Mouse (Mus musculus) fibroblast of lung, adult 2 months (primary cell): ENCODE results near the gene Cdhr2.

Source experiments
- DNase-seq: peaks from one replicate; pipeline ENCODE4 v3.0.0-alpha.2; 2011; ENCODE audit warnings: low read depth

Gene Cdhr2

GRCm38 (mm10) chr13:54693558-54694347 lies 7.5 kb upstream of the Cdhr2 start, which contains the start of gene Rnf44:
Gene Rnf44 (minus strand): TSS chr13:54693907.
- peak; percentile 95 for DNase-seq

- DNase-seq = no peak
Measured at GRCm38 (mm10) chr13:54694348-54695060, 6.8 kb upstream of the Cdhr2 start.

DNA sequence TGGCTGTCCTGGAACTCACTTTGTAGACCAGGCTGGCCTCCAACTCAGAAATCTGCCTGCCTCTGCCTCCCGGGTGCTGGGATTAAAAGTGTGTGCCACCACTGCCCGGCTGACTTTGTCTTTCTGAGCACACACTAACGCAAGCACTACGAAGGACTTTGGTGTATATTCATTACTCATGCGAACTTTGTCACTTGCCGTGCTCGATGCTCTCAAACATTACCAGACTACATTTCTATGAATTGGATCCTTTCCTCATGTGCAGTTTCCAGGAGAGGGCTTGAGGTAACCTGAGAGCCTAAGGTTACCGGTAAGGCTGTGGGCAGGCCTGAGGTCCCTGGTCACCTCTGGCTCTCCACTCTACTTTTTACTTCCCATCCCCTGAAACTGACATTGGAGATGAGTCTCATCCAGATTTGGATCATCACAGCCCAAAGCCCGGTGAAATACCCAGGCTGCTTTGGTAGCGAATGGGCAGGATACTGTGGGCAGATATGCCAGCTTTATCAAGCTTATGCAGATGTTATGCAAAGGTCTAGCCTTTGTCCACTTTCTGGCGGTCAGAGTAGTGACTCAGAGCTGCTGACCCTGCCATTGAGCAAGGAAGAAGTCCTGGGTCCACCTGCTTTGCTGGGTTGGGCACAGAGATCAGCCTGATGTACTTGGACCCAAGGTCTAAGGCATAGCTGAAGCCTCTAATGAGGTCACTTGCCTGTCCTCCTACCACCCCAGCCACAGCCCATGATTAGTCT lies 5.6 kb upstream of the Cdhr2 start:
- no peak for DNase-seq

DNA sequence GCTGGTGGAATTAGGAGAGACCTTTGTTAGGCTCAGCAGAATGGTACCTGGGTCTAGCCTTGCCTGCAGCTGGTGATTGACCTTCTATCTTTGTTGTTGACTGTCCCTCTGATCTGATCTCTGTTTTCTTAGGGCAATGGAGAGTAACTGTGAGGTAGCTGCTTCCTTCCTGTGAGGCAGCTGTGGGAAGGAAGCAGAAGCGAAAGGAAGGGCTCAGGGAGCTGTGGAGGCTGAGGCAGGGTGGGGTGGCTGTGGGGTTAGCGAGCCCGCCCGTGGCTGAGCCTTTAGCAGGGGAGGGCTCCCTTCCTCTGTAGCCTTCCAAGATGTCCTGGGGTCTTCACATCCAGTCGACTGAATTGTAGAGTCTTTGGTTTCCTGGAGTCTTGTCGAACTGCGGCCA lies 1.2 kb downstream of the Cdhr2 start:
- no peak for DNase-seq

- no peak for DNase-seq
Measured at GRCm38 (mm10) chr13:54704890-54705289, 3.6 kb downstream of the Cdhr2 start.

GRCm38 (mm10) chr13:54710866-54711265 lies 9.6 kb downstream of the Cdhr2 start:
- no peak for DNase-seq

DNA sequence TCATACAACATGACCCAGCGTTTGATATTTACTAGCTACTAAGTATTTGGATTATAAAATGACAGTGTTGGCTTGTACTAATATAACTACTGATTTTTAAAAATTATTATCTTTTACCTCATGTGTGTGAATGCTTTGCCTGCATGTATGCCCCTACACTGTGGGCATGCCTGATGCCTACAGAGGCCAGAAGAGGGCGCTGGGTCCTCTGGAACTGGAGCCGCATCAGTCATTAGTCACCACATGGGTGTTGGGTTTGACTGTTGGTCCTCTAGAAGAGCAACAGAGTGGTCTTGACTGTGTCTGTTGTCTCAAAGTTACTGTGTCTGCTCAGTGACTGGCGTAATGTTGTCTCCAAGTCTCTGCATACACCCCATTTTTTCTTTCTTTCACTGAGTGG lies 13.1 kb downstream of the Cdhr2 start:
- no peak for DNase-seq

DNA sequence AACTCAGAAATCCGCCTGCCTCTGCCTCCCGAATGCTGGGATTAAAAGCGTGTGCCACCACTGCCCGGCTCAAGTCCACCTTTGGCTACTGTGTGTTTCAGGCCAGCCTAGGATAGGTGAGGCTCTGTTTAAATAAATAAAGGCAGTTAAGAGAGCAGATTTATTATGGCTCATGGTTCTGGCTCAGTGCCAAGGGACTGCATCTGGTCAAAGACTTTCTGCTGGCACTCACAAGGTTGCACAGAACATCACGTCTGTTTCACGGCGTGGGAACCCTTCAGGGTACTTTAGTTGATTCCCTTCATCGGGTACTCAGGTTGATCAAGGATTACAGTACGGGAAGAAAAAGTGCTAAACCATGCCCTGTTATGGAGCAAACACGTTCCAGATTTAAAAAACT lies 13.7 kb downstream of the Cdhr2 start:
- DNase-seq = no peak

GRCm38 (mm10) chr13:54716916-54717315 lies 15.7 kb downstream of the Cdhr2 start:
- no peak for DNase-seq

DNA sequence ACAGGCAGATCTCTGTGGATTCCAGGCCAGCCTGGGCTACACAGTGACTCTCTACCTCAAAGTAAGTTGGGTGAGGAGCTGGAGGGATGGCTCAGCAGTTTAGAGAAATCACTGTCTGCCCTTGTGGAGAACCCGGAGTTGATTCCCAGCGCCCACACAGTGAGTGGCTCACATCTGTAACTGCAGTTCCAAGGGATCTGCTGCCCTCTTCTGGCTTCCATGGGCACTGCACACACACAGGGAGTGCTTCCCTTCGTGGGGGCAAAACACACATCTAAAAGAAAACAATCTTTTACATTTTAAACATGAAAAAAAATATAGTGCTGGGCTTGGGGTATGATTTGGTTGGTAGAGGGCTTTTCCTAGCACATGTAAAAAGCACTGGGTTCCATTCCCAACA lies 21.9 kb downstream of the Cdhr2 start:
- no peak for DNase-seq

GRCm38 (mm10) chr13:54726131-54726530 lies 24.9 kb downstream of the Cdhr2 start:
- no peak for DNase-seq

DNA sequence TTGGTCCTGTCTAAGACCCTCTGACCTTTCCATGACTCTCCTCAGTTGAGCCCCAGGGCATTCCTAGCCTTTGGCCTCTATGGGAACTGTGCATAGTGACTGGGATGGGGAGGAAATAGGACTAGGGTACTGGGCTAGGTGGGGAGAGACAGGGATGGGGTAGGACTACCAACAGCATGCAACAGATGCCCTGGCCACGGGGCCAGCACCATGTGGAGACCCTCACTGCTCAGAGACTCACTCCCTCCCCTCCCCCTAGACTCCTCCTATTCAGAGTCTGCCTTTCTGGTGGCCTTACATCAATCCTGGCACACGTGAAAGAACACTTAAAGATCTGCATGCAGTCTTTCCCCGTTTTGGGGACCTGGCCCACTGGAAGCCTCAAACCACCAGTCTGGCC lies 35.7 kb downstream of the Cdhr2 start:
- DNase-seq = no peak

GRCm38 (mm10) chr13:54737488-54738212 lies 36.4 kb downstream of the Cdhr2 start:
- no peak for DNase-seq

DNA sequence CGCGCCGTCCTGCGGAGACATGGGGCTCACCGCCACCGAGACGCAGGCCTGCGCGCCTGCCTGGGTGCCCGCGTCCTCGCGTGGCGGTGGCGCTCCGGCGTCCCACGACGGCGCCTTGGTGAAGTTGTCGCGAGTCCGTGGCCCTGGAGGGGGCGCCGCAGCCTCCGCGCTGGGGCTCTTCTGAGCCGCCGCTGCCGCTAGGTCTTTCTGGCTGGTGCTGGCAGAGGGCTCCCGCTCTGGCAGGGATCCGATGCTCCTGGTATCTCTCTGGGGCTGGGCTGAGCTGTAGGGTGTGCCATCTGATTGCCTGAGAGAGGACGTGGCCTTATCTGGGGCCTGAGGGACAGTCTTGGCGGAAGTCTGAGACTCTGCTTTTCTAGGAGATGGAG lies 36.9 kb downstream of the Cdhr2 start:
- DNase-seq = no peak

DNA sequence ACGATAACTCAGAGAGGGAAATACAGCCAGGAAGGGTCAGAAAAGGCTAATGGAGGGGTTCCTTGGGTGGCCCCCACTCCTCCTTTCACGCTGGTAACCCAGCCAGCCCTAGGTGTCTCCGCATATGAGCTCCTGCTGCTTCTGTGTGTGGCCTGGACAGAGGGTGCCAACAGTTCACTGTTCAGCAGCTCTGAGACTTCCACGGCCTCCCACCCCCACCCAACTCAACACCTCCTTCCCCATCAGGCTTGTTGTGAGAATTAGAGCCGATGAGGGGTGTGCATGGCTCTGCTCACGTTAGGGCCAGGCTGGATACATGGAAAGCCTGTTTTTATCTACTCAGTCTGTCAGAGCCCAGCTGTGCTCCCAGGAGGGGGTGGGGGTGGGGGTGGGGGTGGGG lies 44.8 kb downstream of the Cdhr2 start:
- no peak for DNase-seq

- no peak for DNase-seq
Measured at GRCm38 (mm10) chr13:54746896-54747295, 45.6 kb downstream of the Cdhr2 start.

GRCm38 (mm10) chr13:54748190-54748589 lies 46.9 kb downstream of the Cdhr2 start:
- DNase-seq = no peak

GRCm38 (mm10) chr13:54748721-54749060 lies 47.4 kb downstream of the Cdhr2 start:
- DNase-seq = no peak

DNA sequence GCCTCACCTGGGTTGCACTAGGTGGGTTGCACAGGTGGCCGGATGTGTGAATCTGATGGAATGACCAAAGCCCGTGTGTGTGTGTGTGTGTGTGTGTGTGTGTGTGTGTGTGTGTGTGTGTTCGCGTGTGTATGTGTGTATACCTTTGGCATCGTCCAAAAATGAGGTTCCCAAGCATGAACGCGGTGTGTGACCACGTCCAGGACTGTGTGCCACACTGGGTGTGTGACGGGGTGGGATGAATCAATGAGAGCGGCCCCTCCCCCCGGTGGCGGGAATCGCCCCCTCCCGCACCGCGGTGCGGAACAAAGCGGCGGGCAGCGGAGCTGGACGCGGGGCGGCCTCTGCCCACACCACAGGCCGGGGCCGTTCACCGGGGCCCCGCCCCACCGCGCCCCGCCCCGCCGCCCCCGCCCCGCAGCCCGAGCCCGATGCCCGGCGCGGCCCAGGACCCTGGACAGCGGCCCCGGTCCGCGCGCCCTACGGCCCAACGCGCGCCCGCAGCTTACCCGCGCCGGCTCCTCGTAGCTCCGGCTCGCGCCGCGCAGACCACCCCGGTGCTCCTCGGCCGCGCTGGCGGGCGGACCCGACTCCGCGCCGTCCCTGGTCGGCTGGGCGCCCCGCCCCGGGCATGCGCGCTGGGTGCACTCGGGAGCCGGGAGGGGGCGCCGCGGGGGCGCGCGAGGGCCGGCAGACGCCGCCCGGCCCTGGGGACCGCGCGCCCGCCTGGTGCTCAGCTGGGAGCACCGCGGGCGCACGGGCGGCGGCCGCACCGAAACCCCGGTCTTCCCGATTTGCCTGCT lies 48.0 kb downstream of the Cdhr2 start:
- no peak for DNase-seq

- DNase-seq = no peak
Measured at GRCm38 (mm10) chr13:54749864-54750411, 48.7 kb downstream of the Cdhr2 start, which contains the start of gene Gprin1. Gene Gprin1 (minus strand): TSS chr13:54749874.

DNA sequence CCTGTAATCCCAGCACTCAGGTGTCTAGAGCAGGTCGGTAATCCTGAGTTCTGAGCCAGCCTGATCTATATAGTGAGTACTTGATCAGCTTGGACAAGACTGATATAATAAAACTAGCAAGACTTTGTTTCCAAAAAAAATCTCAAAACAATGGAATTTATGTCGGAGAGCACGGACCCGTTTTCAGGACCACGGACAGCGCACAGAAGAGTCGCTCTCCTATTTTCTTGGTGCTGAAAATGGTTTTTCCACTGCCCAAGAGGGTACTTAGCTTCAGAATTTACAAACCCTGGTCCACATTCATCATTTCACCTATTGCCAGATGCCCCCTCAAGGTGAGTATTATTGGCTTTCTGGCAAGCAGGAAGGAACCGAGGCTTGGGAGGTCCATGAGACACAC lies 49.4 kb downstream of the Cdhr2 start:
- no peak for DNase-seq
